Mouse (Mus musculus) heart, embryonic 13.5 days (tissue): ENCODE measurements at regions not wholly inside any gene's neighbourhood (a gene's known extent, or its start where the extent isn't known, plus 50 kb on each side); places are given as distances from the start of the nearest gene placed in this dataset.

Experiments used
- ATAC-seq: fragments of 200-750 bp; cut with Nextera tagmentation; 2 replicates; pipeline ENCODE4 v1.8.0; 2017; ENCODE audit warnings: moderate TSS enrichment; ENCODE audit not compliant: insufficient number of reproducible peaks, low FRiP score, low TSS enrichment; ENCODE audit errors: extremely low read depth
- H3K27ac ChIP-seq: fragments of 300-500 bp; sonication (generic); replicated peaks from 2 replicates; pipeline ENCODE4 v1.5.1; 2015; ENCODE audit warnings: moderate library complexity, mild to moderate bottlenecking, inconsistent platforms
- H3K27me3 ChIP-seq: fragments of 300-500 bp; sonication (generic); replicated peaks from 2 replicates; pipeline ENCODE4 v1.6.1; 2015; ENCODE audit warnings: mild to moderate bottlenecking, inconsistent platforms
- H3K36me3 ChIP-seq: fragments of 300-500 bp; sonication (generic); 2 replicates; pipeline ENCODE4 v1.6.1; 2015; ENCODE audit warnings: mild to moderate bottlenecking, inconsistent platforms
- H3K4me1 ChIP-seq: fragments of 300-500 bp; sonication (generic); 2 replicates; pipeline ENCODE4 v1.6.1; 2015; ENCODE audit warnings: inconsistent platforms
- H3K4me2 ChIP-seq: fragments of 300-500 bp; sonication (generic); 2 replicates; pipeline ENCODE4 v1.6.1; 2015; ENCODE audit warnings: inconsistent platforms, mild to moderate bottlenecking, moderate library complexity
- H3K4me3 ChIP-seq: fragments of 300-500 bp; sonication (generic); 2 replicates; pipeline ENCODE4 v1.5.1; 2015; ENCODE audit warnings: moderate library complexity, mild to moderate bottlenecking, inconsistent platforms
- H3K9ac ChIP-seq: fragments of 300-500 bp; sonication (generic); 2 replicates; pipeline ENCODE4 v1.6.1; 2015; ENCODE audit warnings: inconsistent platforms, mild to moderate bottlenecking, moderate library complexity
- H3K9me3 ChIP-seq: fragments of 300-500 bp; sonication (generic); 2 replicates; pipeline ENCODE4 v1.6.1; 2016; ENCODE audit warnings: inconsistent platforms
- WGBS: fragments of 180-500 bp; shearing (Covaris S2); methylation state at CpG from one replicate; pipeline ENCODE4 v1.1.7; 2015; ENCODE audit warnings: mixed read lengths; 5-methylcytosine and 5-hydroxymethylcytosine counted together

- Histone ChIP-seq H3K27me3 (no peaks in the 10 kb centered on the region), H3K4me3 (no peak overlapping the region), H3K9me3 (no peaks in the 10 kb centered on the region), H3K27ac (no peak overlapping the region), H3K4me1 (no peaks in the 10 kb centered on the region), H3K4me2 (no peak overlapping the region), H3K36me3 (no peaks in the 10 kb centered on the region), H3K9ac (no peak overlapping the region)
- 25% methylated on average over 1 of the region's 1 CpGs for WGBS
- ATAC-seq = no peak
Observed at GRCm38 (mm10) chr16:46223084-46223600, 68.3 kb upstream of the Gm4737 start.

DNA sequence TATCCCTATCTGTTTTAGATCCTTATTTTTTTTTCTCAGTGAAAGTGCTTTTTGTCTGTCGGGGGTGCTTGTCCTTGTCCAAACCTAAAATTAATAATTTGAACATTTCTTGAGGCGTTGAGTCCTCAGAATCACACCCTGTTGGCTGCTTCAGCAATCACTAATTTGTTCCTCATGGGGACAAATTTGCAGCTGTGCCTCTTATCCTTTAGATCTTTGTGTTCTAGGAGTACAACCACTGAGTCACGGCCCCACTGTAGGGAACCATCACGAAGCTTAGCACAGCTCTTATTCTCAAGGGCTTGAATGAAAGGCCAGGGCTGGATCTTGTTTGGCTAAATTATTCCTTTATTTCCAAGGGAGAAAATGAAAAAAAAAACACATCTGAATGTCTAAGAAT, 57.6 kb upstream of the Gm4737 start:
- no peak overlapping the region for H3K4me2 ChIP-seq
- no peaks in the 10 kb centered on the region for H3K36me3 ChIP-seq
- ATAC-seq = no peak
- H3K27ac ChIP-seq = no peak overlapping the region
- WGBS = 75% methylated on average over 4 of the region's 4 CpGs
- H3K4me3 ChIP-seq = no peak overlapping the region
- H3K9ac ChIP-seq = no peak overlapping the region
- H3K9me3 ChIP-seq = no peaks in the 10 kb centered on the region
- H3K4me1 ChIP-seq = no peaks in the 10 kb centered on the region
- H3K27me3 ChIP-seq = no peaks in the 10 kb centered on the region

DNA sequence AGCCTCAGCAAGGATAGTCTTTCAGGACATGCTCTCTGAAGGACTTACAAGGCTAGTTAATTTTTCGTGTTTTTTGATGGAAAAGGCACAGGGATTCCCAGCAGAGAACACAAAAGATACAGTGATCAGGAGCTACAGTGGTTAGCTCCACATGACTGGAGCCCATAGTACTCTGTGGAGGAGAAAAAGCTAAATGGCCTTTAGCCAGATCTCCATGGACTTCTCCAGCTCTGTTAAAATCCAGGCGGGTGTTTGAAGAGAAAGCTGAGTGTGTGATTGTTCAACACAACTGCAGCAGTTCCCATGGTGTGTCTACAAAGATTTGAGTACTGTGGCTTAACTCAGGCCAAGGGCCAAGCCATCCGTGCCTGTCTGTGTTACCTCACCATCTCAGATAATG, 57.0 kb upstream of the Gm4737 start:
- no peaks in the 10 kb centered on the region for H3K9me3 ChIP-seq
- no peaks in the 10 kb centered on the region for H3K36me3 ChIP-seq
- 53% methylated on average over 3 of the region's 3 CpGs for whole genome bisulfite sequencing
- no peak overlapping the region for H3K27ac ChIP-seq
- H3K9ac ChIP-seq = no peak overlapping the region
- no peak for ATAC-seq
- no peak overlapping the region for H3K4me2 ChIP-seq
- H3K27me3 ChIP-seq = no peaks in the 10 kb centered on the region
- no peaks in the 10 kb centered on the region for H3K4me1 ChIP-seq
- no peak overlapping the region for H3K4me3 ChIP-seq

GRCm38 (mm10) chr16:46205114-46205513, 50.2 kb upstream of the Gm4737 start:
- no peak for ATAC-seq
- Histone ChIP-seq H3K4me3 (no peak overlapping the region), H3K9me3 (no peaks in the 10 kb centered on the region), H3K9ac (no peak overlapping the region), H3K36me3 (no peaks in the 10 kb centered on the region), H3K27ac (no peak overlapping the region), H3K27me3 (no peaks in the 10 kb centered on the region), H3K4me1 (no peaks in the 10 kb centered on the region), H3K4me2 (no peak overlapping the region)
- WGBS = 85% methylated on average over 1 of the region's 1 CpGs
